Comparison of ENCODE assay signal across 10 mouse cellular contexts in genomic region chr11:57627086-57627735, GRCm38 (mm10). TPM values are rescaled to one million over a fixed set of nuclear protein-coding genes. Genes with fewer than 3 reads are reported as not detected.
A peak's percentile ranks its signal among the peaks of the same experiment; 100 is the strongest.
DNase-seq lines count a peak whose midpoint lies in the region; ATAC-seq lines count a peak whose summit lies in the region.
"Had no signal": no experiment of that assay in that cellular context is flagged by ENCODE, and none has a peak within 500 bp of the region (broad histone marks: within the 10 kb centered on the region; RNA-seq: fewer than 3 reads in every experiment).

No protein-coding gene starts in this region.

- H3K4me1 ChIP-seq in limb, embryonic 11.5 days (ENCODE audit: control insufficient read depth, insufficient read depth, low read length): peaks cover 3% of the 10 kb centered on the region
- H3K4me1 ChIP-seq in limb, embryonic 10.5 days: peaks cover 5% of the 10 kb centered on the region

- DNase-seq in cerebellum, adult 18-20 months: peak; percentile 23 to 27
- DNase-seq in cerebellum, adult 11-12 months: no peak
- peak; percentile 55 for DNase-seq in limb, embryonic 11.5 days (ENCODE audit: low spot score)
- no peak for DNase-seq in limb, embryonic 10.5 days (ENCODE audit: low spot score)
- peak; percentile 66 for DNase-seq in adrenal gland, postnatal 25 days
- DNase-seq in mesoderm, embryonic 11.5 days (ENCODE audit: low read depth, low spot score): peak; percentile 38
- DNase-seq in layer of hippocampus, postnatal 25 days (ENCODE audit: extremely low spot score in 1 of 2, low spot score in 1 of 2): no peak

- no peak overlapping the region for H3K4me3 ChIP-seq in limb, embryonic 11.5 days (ENCODE audit: low read depth, low read length)
- H3K4me3 ChIP-seq in limb, embryonic 10.5 days: no peak overlapping the region
- H3K4me3 ChIP-seq: embryonic facial prominence, embryonic 15.5 days; limb, embryonic 15.5 days had no signal

- H3K9ac ChIP-seq in limb, embryonic 11.5 days (ENCODE audit: low read length): no peak overlapping the region
- H3K9ac ChIP-seq: embryonic facial prominence, embryonic 15.5 days; limb, embryonic 15.5 days had no signal

- H3K9me3 ChIP-seq in limb, embryonic 11.5 days (ENCODE audit: control insufficient read depth, low read length): no peaks in the 10 kb centered on the region
- no peaks in the 10 kb centered on the region for H3K9me3 ChIP-seq in limb, embryonic 10.5 days (replicated peaks)
- H3K9me3 ChIP-seq: embryonic facial prominence, embryonic 15.5 days; limb, embryonic 15.5 days had no signal

- H3K27me3 ChIP-seq in limb, embryonic 11.5 days (ENCODE audit: control insufficient read depth, insufficient read depth, low read length): no peaks in the 10 kb centered on the region
- peaks cover 20% of the 10 kb centered on the region; the same call in 1 of the 2 replicates for H3K27me3 ChIP-seq in limb, embryonic 10.5 days (ENCODE audit: low read depth, poor library complexity, severe bottlenecking)
- H3K27me3 ChIP-seq: limb, embryonic 15.5 days had no signal

- no peak for ATAC-seq in limb, embryonic 11.5 days (ENCODE audit: insufficient number of reproducible peaks, low FRiP score, low TSS enrichment, low read depth)
- ATAC-seq in hematopoietic stem cell, adult 5-6 weeks (replicated peaks in 1 of 2; ENCODE audit: insufficient read depth in 1 of 2, low FRiP score in 2 of 2, low TSS enrichment in 1 of 2, low read depth in 1 of 2, poor library complexity in 2 of 2, severe bottlenecking in 2 of 2): peak; percentile 36 to 58; a peak in 3 of 4 replicates

- no peak overlapping the region for H3K27ac ChIP-seq in limb, embryonic 11.5 days (replicated peaks; ENCODE audit: low read depth, low read length)
- no peak overlapping the region for H3K27ac ChIP-seq in limb, embryonic 10.5 days
- H3K27ac ChIP-seq: embryonic facial prominence, embryonic 15.5 days; limb, embryonic 15.5 days had no signal

- H3K4me2 ChIP-seq in limb, embryonic 11.5 days (ENCODE audit: low read depth, severe bottlenecking): no peak overlapping the region
- H3K4me2 ChIP-seq: embryonic facial prominence, embryonic 15.5 days; limb, embryonic 15.5 days had no signal

- 66% methylated on average over 9 of the region's 9 CpGs for WGBS in limb, embryonic 11.5 days
- 65% methylated on average over 9 of the region's 9 CpGs for WGBS in limb, embryonic 10.5 days

- H3K36me3 ChIP-seq in limb, embryonic 11.5 days (ENCODE audit: control insufficient read depth, insufficient read depth, low read length): no peaks in the 10 kb centered on the region
- no peaks in the 10 kb centered on the region for H3K36me3 ChIP-seq in limb, embryonic 10.5 days
- H3K36me3 ChIP-seq: embryonic facial prominence, embryonic 15.5 days; limb, embryonic 15.5 days had no signal

RNA-seq across cellular contexts. Expression of gene Galnt10, which starts 18.0 kb away (rescaled TPM):
- polyA plus RNA-seq in limb, embryonic 11.5 days (2014; fragmentation: Nextera tagmentation; extraction: Ambion mirVana): 13.9 and 15.6 TPM in 2 replicates
- 20.3 and 22.3 TPM in 2 replicates for polyA plus RNA-seq in limb, embryonic 10.5 days (2016; fragmentation: Nextera tagmentation; extraction: Ambion mirVana)
- total RNA-seq in adrenal gland, postnatal 25 days (2021): 52.7 and 55.6 TPM in 2 replicates
- total RNA-seq in hematopoietic stem cell, adult 5-6 weeks (2017): 9.7 and 11.4 TPM in 2 replicates
- 1 to 10 TPM; 7.1 TPM for total RNA-seq in layer of hippocampus, postnatal 25 days (2021)

Comparison
In these comparisons a context has a peak if more than half of its experiments do, and no peak if none do; other contexts are left out.
1. DNase-seq: peak in cerebellum, adult 18-20 months (2 of 2), limb, embryonic 11.5 days (single experiment), adrenal gland, postnatal 25 days (single experiment) and mesoderm, embryonic 11.5 days (single experiment); none in cerebellum, adult 11-12 months (single experiment), limb, embryonic 10.5 days (single experiment) and layer of hippocampus, postnatal 25 days (0 of 2).